Mouse (Mus musculus): ENCODE results near the gene 1110059E24Rik. TPM values are rescaled to one million over a fixed set of nuclear protein-coding genes. Genes with fewer than 3 reads are reported as not detected.

Gene 1110059E24Rik
- polyA plus RNA-seq, 1 experiment = 17.1 TPM

DNA sequence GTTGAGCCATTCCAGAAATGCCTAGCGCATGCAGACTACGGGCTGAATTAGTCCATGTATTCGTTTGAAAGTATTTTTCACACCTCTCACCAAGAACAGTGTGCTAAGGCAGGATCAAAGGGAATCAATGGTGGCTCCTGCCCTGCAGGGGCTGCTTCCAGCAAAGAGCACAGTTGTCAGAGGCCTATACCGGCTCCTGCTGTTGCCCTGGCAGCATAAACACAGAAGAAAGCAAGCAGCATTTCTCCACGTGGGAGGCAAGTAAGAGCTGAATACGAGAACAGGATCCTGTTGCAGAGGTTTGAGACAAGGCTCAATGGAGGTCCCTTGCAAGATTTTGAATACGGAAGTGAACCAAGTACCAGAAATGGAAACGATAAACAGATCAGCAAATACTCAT lies 82.0 kb downstream of the 1110059E24Rik start:
- no peaks in the 10 kb centered on the region for H3K36me3 ChIP-seq (ENCODE audit: control insufficient read depth, insufficient read depth)
- no peaks in the 10 kb centered on the region for H3K79me2 ChIP-seq (ENCODE audit: control insufficient read depth, insufficient read depth)
- no peak overlapping the region for H3ac ChIP-seq (ENCODE audit: control insufficient read depth, insufficient read length, low read depth)
- TF ChIP-seq CTCF (IDR thresholded peaks at IDR 0.05; ENCODE audit: control insufficient read depth, insufficient read depth, insufficient read length) (no peak), FOSL1 (IDR thresholded peaks at IDR 0.05; ENCODE audit: insufficient read depth, low read length, poor library complexity, severe bottlenecking) (no peak)
- H3K79me3 ChIP-seq (ENCODE audit: low read depth) = no peaks in the 10 kb centered on the region
- H3K27me3 ChIP-seq (ENCODE audit: control insufficient read depth, insufficient read depth, insufficient read length) = no peaks in the 10 kb centered on the region
- no peak overlapping the region for H3K4me3 ChIP-seq (ENCODE audit: insufficient read depth, poor library complexity, severe bottlenecking)

- H3ac ChIP-seq (ENCODE audit: control insufficient read depth, insufficient read length, low read depth) = no peak overlapping the region
- H3K36me3 ChIP-seq (ENCODE audit: control insufficient read depth, insufficient read depth) = no peaks in the 10 kb centered on the region
- H3K79me2 ChIP-seq (ENCODE audit: control insufficient read depth, insufficient read depth) = no peaks in the 10 kb centered on the region
- H3K27me3 ChIP-seq (ENCODE audit: control insufficient read depth, insufficient read depth, insufficient read length) = no peaks in the 10 kb centered on the region
- TF ChIP-seq FOSL1 (IDR thresholded peaks at IDR 0.05; ENCODE audit: insufficient read depth, low read length, poor library complexity, severe bottlenecking) (no peak), CTCF (IDR thresholded peaks at IDR 0.05; ENCODE audit: control insufficient read depth, insufficient read depth, insufficient read length) (no peak), MYOD1 (IDR thresholded peaks at IDR 0.05; ENCODE audit: control insufficient read depth, insufficient read length, low read depth) (no peak), MYOG (IDR thresholded peaks at IDR 0.05; ENCODE audit: control insufficient read depth, extremely low read depth, insufficient read length) (no peak), MAX (IDR thresholded peaks at IDR 0.05) (no peak), CEBPB (IDR thresholded peaks at IDR 0.05; ENCODE audit: low read depth) (no peak), USF1 (IDR thresholded peaks at IDR 0.05; ENCODE audit: low read depth) (no peak)
- no peaks in the 10 kb centered on the region for H3K79me3 ChIP-seq (ENCODE audit: low read depth)
- H3K4me3 ChIP-seq (ENCODE audit: insufficient read depth, poor library complexity, severe bottlenecking) = no peak overlapping the region
Measured at GRCm38 (mm10) chr19:21568528-21569185, 84.1 kb downstream of the 1110059E24Rik start.

DNA sequence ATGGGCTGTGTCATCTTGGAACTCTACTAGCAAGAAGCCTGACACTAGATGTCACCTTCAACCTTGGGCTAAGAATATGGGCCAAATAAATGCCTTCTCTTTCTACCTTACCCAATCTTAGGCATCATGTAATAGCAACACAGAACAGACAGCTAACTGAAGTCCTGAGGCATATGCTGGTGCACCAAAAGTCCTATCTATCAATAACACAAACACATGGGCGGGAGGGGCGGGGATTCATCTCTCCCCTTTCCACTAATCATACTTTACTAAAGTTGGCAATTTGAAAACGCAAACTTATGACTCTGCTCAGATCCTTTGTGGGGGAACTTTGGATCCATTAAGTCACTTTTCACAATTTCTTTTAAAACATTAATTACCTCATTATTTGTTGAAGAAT lies 84.8 kb downstream of the 1110059E24Rik start:
- Histone ChIP-seq H3K36me3 (ENCODE audit: control insufficient read depth, insufficient read depth) (no peaks in the 10 kb centered on the region), H3ac (ENCODE audit: control insufficient read depth, insufficient read length, low read depth) (no peak overlapping the region), H3K27me3 (ENCODE audit: control insufficient read depth, insufficient read depth, insufficient read length) (no peaks in the 10 kb centered on the region), H3K4me3 (ENCODE audit: insufficient read depth, poor library complexity, severe bottlenecking) (no peak overlapping the region), H3K79me2 (ENCODE audit: control insufficient read depth, insufficient read depth) (no peaks in the 10 kb centered on the region), H3K79me3 (ENCODE audit: low read depth) (no peaks in the 10 kb centered on the region)
- TF ChIP-seq USF1 (IDR thresholded peaks at IDR 0.05; ENCODE audit: low read depth) (no peak), MYOG (IDR thresholded peaks at IDR 0.05; ENCODE audit: control insufficient read depth, extremely low read depth, insufficient read length) (no peak), MYOD1 (IDR thresholded peaks at IDR 0.05; ENCODE audit: control insufficient read depth, insufficient read length, low read depth) (no peak), CEBPB (IDR thresholded peaks at IDR 0.05; ENCODE audit: low read depth) (no peak), MAX (IDR thresholded peaks at IDR 0.05) (no peak), CTCF (IDR thresholded peaks at IDR 0.05; ENCODE audit: control insufficient read depth, insufficient read depth, insufficient read length) (no peak), FOSL1 (IDR thresholded peaks at IDR 0.05; ENCODE audit: insufficient read depth, low read length, poor library complexity, severe bottlenecking) (no peak)

GRCm38 (mm10) chr19:21566484-21566883 lies 86.3 kb downstream of the 1110059E24Rik start:
- Histone ChIP-seq H3K4me3 (ENCODE audit: insufficient read depth, poor library complexity, severe bottlenecking) (no peak overlapping the region), H3K79me2 (ENCODE audit: control insufficient read depth, insufficient read depth) (no peaks in the 10 kb centered on the region), H3K27me3 (ENCODE audit: control insufficient read depth, insufficient read depth, insufficient read length) (no peaks in the 10 kb centered on the region), H3ac (ENCODE audit: control insufficient read depth, insufficient read length, low read depth) (no peak overlapping the region), H3K36me3 (ENCODE audit: control insufficient read depth, insufficient read depth) (no peaks in the 10 kb centered on the region), H3K79me3 (ENCODE audit: low read depth) (no peaks in the 10 kb centered on the region)
- no peak for TF ChIP-seq CEBPB (IDR thresholded peaks at IDR 0.05; ENCODE audit: low read depth)
- no peak for TF ChIP-seq MYOG (IDR thresholded peaks at IDR 0.05; ENCODE audit: control insufficient read depth, extremely low read depth, insufficient read length)
- no peak for TF ChIP-seq CTCF (IDR thresholded peaks at IDR 0.05; ENCODE audit: control insufficient read depth, insufficient read depth, insufficient read length)
- no peak for TF ChIP-seq FOSL1 (IDR thresholded peaks at IDR 0.05; ENCODE audit: insufficient read depth, low read length, poor library complexity, severe bottlenecking)
- no peak for TF ChIP-seq USF1 (IDR thresholded peaks at IDR 0.05; ENCODE audit: low read depth)
- no peak for TF ChIP-seq MYOD1 (IDR thresholded peaks at IDR 0.05; ENCODE audit: control insufficient read depth, insufficient read length, low read depth)
- TF ChIP-seq MAX (IDR thresholded peaks at IDR 0.05) = no peak

DNA sequence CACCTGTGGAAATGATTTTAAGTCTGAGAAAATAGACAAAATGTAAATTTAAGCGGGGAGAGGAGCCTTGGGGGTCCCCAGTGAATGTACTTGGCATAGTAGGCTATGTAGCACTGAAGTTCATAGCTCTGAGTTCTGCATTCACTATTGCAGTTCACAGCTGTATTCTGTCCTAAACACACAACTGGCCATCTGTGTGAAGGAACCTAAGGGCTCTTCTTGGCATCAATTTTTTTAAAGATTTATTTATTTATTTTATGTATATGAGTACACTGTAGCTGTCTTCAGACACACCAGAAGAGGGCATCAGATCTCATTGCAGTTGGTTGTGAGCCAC lies 88.3 kb downstream of the 1110059E24Rik start:
- Histone ChIP-seq H3K27me3 (ENCODE audit: control insufficient read depth, insufficient read depth, insufficient read length) (no peaks in the 10 kb centered on the region), H3K79me2 (ENCODE audit: control insufficient read depth, insufficient read depth) (no peaks in the 10 kb centered on the region), H3K79me3 (ENCODE audit: low read depth) (no peaks in the 10 kb centered on the region), H3K36me3 (ENCODE audit: control insufficient read depth, insufficient read depth) (no peaks in the 10 kb centered on the region), H3K4me3 (ENCODE audit: insufficient read depth, poor library complexity, severe bottlenecking) (no peak overlapping the region), H3ac (ENCODE audit: control insufficient read depth, insufficient read length, low read depth) (no peak overlapping the region)
- TF ChIP-seq MAX (IDR thresholded peaks at IDR 0.05) = no peak
- TF ChIP-seq CEBPB (IDR thresholded peaks at IDR 0.05; ENCODE audit: low read depth) = no peak
- TF ChIP-seq MYOD1 (IDR thresholded peaks at IDR 0.05; ENCODE audit: control insufficient read depth, insufficient read length, low read depth) = no peak
- TF ChIP-seq FOSL1 (IDR thresholded peaks at IDR 0.05; ENCODE audit: insufficient read depth, low read length, poor library complexity, severe bottlenecking) = no peak

- no peak overlapping the region for H3K4me3 ChIP-seq (ENCODE audit: insufficient read depth, poor library complexity, severe bottlenecking)
- peak; percentile 63 for TF ChIP-seq CTCF (IDR thresholded peaks at IDR 0.05; ENCODE audit: control insufficient read depth, insufficient read depth, insufficient read length)
- peak; percentile 49 for TF ChIP-seq MAX (IDR thresholded peaks at IDR 0.05)
- TF ChIP-seq MYOG (IDR thresholded peaks at IDR 0.05; ENCODE audit: control insufficient read depth, extremely low read depth, insufficient read length) = no peak
- TF ChIP-seq FOSL1 (IDR thresholded peaks at IDR 0.05; ENCODE audit: insufficient read depth, low read length, poor library complexity, severe bottlenecking) = no peak
- no peak for TF ChIP-seq MYOD1 (IDR thresholded peaks at IDR 0.05; ENCODE audit: control insufficient read depth, insufficient read length, low read depth)
- no peak for TF ChIP-seq CEBPB (IDR thresholded peaks at IDR 0.05; ENCODE audit: low read depth)
Measured at GRCm38 (mm10) chr19:21563789-21564460, 88.9 kb downstream of the 1110059E24Rik start.

More at GRCm38 (mm10) chr19:21563789-21564460, 88.9 kb downstream of the 1110059E24Rik start:
- Histone ChIP-seq H3K79me3 (ENCODE audit: low read depth) (no peaks in the 10 kb centered on the region), H3ac (ENCODE audit: control insufficient read depth, insufficient read length, low read depth) (no peak overlapping the region), H3K36me3 (ENCODE audit: control insufficient read depth, insufficient read depth) (no peaks in the 10 kb centered on the region), H3K79me2 (ENCODE audit: control insufficient read depth, insufficient read depth) (no peaks in the 10 kb centered on the region), H3K27me3 (ENCODE audit: control insufficient read depth, insufficient read depth, insufficient read length) (no peaks in the 10 kb centered on the region)
